Mouse (Mus musculus): ENCODE measurements at regions not wholly inside any gene's neighbourhood (a gene's known extent, or its start where the extent isn't known, plus 50 kb on each side); places are given as distances from the start of the nearest gene placed in this dataset.
"Not testable (repeated sequence)": the region's sequence is repeated elsewhere in the genome, so short reads cannot be mapped to it uniquely, and the experiment has no call there.

DNA sequence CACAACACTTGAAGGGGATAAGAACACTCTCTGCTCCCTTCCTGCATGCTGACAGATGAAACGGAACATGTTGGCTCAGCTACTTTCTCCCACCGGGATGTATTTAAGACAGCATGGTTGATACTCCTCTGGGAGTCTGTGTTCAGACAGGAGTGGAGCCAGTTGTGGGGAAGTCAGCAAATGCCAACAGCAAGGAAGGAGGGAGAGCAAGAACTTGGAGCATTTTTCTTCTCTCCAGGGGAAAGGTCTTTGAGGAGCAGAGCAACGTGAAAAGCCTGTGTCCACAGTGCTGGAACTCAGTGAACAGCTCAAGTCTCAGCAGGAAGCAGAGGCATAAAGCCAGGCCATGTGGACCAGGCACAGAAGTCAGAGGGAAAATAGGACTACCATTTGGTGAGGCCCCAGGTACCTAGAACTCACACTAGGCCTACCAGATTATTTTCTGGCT, 188.8 kb upstream of the Dmac1 start:
- no peak for DNase-seq (ENCODE audit: extremely low spot score, low read depth, low spot score)

DNA sequence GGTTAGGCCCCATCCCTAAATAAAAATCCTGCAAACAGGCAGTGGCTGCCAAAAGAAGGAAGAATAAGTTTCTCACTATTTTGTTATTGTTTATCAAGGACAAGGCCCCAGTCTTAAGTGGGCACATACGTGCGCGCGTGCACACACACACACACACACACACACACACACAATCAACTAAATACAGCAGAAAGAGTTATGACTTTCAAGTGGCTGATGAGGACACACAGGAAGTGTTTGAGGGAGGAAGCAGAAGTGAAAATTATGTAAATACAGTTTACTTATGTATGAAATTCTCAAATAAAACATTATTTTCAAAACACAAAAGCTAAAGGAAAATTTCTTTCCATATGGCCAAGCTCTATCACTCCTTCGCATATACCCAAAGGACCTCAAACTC, 185.5 kb upstream of the Dmac1 start:
- DNase-seq (ENCODE audit: extremely low spot score, low read depth, low spot score) = no peak

DNA sequence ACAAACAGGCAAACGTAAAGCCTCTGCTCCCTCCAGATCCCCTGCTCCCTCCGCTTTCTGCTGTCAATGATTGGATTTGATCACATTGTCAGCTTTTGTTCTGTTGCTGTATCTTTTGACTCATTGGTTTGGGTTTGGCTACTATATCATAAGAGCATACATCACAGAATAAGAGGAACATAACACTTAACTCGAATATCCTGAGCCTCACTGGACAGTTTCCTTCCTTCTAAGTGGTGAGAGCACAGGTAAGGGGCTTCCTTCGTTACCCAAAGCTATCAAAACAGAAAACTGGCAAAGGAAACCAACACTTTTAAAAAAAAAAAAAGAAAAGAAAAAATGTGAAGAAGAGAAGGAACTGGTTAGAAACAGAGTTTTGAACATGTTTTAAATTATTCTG, 171.4 kb upstream of the Dmac1 start:
- DNase-seq (ENCODE audit: extremely low spot score, low read depth, low spot score) = no peak

GRCm38 (mm10) chr4:75423296-75423695, 145.2 kb upstream of the Dmac1 start:
- no peak for DNase-seq (ENCODE audit: extremely low spot score, low read depth, low spot score)

DNA sequence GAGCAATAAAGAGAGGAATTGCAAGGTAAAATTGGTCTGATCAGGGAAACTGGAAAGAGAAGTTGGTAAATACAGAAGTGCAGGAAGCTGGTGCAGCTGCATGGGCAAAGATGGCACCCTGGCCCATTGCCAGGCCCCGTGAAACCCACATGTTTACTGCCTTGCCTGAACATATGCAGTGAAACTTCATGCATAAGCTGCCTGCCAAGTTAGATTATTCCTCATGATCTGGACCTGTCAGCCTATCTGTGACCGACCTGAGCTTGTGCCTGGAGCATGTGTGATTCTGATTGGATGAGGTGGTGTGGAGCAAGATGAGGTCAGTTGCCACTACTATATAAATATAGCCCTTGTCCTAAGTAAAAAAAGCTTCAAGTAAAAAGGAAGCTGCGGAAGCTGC, 122.6 kb upstream of the Dmac1 start:
- not testable (repeated sequence) for DNase-seq (ENCODE audit: extremely low spot score, low read depth, low spot score)

- no peak for DNase-seq (ENCODE audit: extremely low spot score, low read depth, low spot score)
Observed at GRCm38 (mm10) chr4:75394992-75395391, 116.9 kb upstream of the Dmac1 start.

GRCm38 (mm10) chr4:75394264-75394663, 116.2 kb upstream of the Dmac1 start:
- no peak for DNase-seq (ENCODE audit: extremely low spot score, low read depth, low spot score)

DNA sequence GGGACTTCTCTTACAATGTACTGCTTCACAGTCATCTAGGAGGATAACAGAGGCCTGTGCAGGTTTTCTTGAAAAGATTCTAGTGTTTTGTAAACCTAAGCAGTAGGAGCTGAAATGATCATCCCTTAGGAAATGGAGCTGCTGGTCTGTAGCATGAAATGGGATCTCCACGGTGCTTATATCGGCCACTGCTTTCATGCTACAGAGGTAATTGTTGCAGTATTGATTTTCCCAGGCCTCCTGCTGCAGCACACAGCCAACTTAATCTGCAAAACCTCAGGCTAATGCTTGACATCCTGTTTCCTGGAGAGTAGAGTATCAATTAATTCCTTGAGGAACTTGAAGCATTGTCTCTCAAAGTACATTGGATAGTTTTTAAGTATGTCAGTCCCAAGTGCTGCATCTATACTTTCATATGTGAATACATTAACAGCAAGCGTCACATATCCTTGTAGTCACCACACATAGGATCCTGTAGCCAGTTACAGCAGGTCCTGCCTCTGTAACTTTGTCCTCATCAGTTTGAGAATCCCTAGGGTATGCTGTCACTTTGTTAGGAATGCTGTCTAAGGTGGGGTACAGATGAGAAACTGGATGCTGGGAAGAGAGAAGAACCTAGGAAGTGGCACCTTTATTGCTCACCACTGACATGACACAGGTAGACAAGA, 108.3 kb upstream of the Dmac1 start:
- no peak for DNase-seq (ENCODE audit: extremely low spot score, low read depth, low spot score)

GRCm38 (mm10) chr4:75359496-75359895, 81.4 kb upstream of the Dmac1 start:
- no peak for DNase-seq (ENCODE audit: extremely low spot score, low read depth, low spot score)

- no peak for DNase-seq (ENCODE audit: extremely low spot score, low read depth, low spot score)
Observed at GRCm38 (mm10) chr4:75355621-75356020, 77.5 kb upstream of the Dmac1 start.

GRCm38 (mm10) chr4:75334496-75334895, 56.4 kb upstream of the Dmac1 start:
- no peak for DNase-seq (ENCODE audit: extremely low spot score, low read depth, low spot score)

DNA sequence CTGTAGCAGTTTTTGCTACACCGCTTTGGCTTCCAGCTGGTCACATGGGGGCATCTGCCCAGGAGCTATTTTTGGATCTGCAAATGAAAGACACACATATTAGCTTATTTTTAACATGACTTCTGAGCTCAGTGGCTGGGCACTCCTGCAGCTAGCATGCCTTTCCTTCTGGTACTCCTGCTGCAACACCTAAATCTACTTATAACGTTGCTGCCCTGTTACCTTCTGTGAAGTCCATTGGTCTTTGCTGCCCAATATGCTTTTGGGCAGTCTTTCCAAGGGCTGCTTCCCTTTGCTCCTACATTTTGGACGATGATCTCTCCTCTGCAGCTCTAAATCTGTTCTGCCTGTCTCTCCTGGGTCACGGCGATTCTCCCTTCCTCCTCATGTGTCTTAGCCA, 54.7 kb upstream of the Dmac1 start:
- DNase-seq (ENCODE audit: extremely low spot score, low read depth, low spot score) = no peak

DNA sequence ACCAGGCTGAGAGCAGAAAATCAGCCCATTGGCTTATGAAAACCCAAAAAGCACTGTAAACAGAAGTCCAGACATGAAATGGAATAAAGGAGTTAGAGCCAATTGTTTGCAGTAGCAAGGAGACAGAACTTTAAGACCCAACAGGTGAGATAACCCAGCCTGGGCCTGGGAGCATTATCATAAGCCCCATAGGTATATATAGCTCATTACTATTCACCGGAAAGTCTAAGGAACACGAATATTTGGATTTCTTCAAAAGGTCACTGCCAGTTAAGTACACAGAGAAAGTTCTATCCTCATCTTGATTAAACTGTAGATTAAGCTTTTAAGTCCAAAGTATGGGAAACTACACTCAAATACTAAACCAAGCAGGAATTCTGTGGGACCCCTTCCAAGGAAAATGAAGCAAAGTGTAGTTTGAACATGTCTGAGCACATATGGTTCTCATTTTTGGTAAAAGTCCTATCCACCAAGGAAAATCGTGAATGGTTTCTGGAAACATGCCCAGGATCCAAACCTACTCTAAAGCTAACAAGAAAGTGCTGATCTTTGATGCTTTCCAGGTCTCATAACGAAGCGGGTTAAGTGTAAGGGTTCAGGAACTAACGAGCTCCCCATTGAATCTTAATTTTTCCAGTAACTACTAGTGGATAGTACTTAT, 51.5 kb upstream of the Dmac1 start:
- peak; percentile 14 for DNase-seq (ENCODE audit: extremely low spot score, low read depth, low spot score)

Measured in hindlimb bud, embryonic 11.5 days (tissue).